Mouse (Mus musculus) lung, postnatal 36 days (tissue): Measurements from ENCODE around the gene Tshz2.
"Not testable (repeated sequence)": the region's sequence is repeated elsewhere in the genome, so short reads cannot be mapped to it uniquely, and the experiment has no call there.

Experiments
- DNase-seq: peaks from one replicate; pipeline ENCODE4 v3.0.0; 2022; ENCODE audit warnings: mixed read lengths

The Tshz2 gene

DNA sequence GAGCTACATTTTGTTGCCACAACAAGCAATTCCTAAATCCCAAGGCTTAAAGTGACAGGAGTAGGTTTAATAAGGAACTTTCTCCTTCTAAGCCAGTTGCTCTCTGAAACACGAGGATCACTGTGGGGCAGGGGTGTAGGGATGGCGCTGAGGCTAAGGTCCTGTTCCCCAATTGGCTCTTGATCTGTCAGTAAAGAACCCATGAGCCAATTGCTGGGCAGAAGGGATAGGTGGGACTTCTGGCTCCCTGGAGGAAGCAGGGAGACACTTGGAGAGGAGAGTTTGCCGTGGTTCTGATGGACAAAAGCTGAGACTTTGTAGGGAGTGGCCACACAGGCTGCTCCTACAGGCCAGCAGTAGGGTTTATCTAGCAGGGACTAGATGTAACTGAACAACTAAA, 128.9 kb downstream of the Tshz2 start:
- no peak for DNase-seq

DNA sequence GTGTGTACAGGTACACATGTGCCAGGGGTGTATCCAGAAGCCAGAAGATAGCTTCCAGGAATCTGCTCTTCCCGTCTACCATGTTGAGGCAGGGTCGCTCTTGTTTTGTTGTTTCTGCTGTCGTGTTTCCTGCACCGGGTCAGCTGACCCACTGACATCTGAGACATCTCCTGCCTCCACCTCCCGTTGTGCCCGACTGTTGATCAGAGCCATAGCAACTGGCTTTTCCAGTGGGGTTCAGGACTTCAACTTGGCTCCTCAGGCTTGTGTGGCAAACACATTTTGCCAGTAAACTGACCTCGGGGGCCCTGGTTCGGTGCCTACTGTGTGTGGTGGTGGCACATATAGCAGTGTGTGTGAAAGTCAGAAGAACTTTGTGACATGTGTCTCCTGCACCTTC, 129.5 kb downstream of the Tshz2 start:
- DNase-seq, result no peak

GRCm38 (mm10) chr2:169763716-169764115, 130.9 kb downstream of the Tshz2 start:
- no peak for DNase-seq

DNA sequence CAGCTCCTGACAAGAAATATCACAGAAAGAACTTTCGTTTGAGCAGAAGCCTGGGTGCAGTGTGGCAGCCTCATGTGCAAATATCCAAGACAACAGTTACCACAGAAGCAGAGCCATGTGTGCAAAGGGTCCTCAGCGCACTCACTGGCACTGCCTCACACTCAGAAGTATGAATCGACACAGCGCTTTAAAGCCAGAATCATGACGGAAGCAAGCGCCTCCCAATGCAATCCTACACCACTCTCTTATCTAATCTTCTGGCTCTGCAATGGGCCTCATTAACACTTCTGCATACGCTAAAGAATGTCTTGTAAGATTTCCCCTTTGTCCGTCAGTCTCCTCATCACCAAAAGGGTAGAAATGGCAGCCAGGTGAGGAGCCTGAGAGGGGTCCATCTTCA, 133.4 kb downstream of the Tshz2 start:
- no peak for DNase-seq

- DNase-seq, result no peak
Observed at GRCm38 (mm10) chr2:169767281-169767680, 134.5 kb downstream of the Tshz2 start.

DNA sequence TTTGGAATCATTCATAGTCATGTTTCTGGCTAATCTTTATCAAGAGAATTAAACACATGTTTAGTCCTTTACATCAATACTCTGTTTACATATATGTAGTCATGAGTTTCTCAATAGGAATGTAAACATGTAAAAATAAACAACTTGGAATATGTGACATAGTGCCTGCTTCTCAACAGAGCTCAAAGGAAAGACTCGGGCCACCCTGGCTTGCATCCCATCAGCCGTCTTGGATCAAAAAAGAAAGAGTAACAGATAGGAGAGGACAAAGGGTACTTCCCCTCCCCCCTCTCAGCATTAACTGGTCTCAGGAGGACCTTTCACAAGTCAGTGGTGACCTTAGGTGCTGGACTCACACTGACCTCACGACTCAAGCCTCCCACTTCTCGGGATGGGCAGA, 142.3 kb downstream of the Tshz2 start:
- DNase-seq, result no peak

GRCm38 (mm10) chr2:169777242-169777641, 144.4 kb downstream of the Tshz2 start:
- DNase-seq, result peak; percentile 37

GRCm38 (mm10) chr2:169777764-169778163, 145.0 kb downstream of the Tshz2 start:
- DNase-seq, result no peak

- DNase-seq, result no peak
Observed at GRCm38 (mm10) chr2:169778740-169779345, 146.0 kb downstream of the Tshz2 start.

GRCm38 (mm10) chr2:169781671-169782070, 148.9 kb downstream of the Tshz2 start:
- not testable (repeated sequence) for DNase-seq

- DNase-seq, result no peak
Observed at GRCm38 (mm10) chr2:169782874-169783680, 150.3 kb downstream of the Tshz2 start.

GRCm38 (mm10) chr2:169783681-169784033, 150.8 kb downstream of the Tshz2 start:
- DNase-seq, result no peak

DNA sequence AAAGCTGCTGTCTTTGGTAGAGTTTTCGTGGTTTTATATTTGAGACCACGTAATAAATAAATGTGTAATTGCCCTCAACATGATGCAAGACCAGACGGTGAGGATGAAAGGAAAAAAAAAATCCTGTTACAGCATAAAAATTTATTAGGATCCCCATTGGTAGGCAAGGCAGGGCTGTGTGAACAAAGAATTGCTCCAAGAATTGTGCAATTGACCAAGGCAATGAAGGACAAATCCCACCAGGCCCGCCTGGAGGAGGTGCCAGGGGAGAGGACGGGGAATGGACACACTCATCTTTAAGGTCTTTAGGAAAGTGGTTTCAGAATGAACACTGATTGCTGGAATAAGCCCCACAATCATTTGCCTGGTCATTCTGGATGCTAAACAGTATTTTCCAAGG, 154.6 kb downstream of the Tshz2 start:
- peak; percentile 23 for DNase-seq

DNA sequence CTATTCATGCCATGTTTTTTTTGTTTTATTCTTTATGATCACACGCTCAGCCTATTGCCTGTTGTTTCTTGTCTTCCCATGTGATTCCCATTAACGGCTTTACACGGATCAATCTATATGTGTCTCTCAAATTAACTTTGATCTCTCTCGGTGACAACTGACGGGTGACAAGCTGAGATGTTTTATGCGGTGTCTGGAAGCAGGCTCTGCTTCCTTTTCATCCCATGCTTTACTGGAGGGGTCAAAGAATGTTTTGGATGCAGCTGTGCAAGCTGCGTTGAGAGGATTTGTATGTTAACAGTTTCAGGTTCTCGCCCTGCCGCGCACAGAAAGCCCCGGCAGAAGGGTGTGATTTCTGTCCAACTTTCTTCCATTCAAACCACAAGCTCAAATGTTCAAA, 155.1 kb downstream of the Tshz2 start:
- DNase-seq, result no peak

GRCm38 (mm10) chr2:169790439-169791131, 157.8 kb downstream of the Tshz2 start:
- DNase-seq, result peak; percentile 91

DNA sequence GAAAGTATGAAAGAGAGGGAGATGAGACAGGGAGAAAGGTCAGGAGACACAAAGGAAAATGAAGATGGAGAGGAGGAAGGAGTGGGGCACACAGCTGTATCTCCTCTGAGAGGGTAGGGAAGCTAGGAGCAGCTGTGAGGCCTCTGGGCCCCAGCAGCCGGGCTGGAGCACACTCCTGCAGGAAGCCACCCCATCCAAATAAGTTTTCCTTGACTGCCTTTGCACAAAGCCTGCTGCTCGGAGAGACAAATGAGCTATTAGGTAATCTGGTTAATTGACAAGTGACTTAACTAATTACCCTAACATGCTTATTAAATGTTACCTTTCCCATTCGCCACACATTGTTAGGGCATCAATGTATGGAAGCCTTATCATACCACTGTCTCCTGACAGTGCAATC, 159.9 kb downstream of the Tshz2 start:
- no peak for DNase-seq

GRCm38 (mm10) chr2:169802241-169802640, 169.4 kb downstream of the Tshz2 start:
- DNase-seq, result no peak

DNA sequence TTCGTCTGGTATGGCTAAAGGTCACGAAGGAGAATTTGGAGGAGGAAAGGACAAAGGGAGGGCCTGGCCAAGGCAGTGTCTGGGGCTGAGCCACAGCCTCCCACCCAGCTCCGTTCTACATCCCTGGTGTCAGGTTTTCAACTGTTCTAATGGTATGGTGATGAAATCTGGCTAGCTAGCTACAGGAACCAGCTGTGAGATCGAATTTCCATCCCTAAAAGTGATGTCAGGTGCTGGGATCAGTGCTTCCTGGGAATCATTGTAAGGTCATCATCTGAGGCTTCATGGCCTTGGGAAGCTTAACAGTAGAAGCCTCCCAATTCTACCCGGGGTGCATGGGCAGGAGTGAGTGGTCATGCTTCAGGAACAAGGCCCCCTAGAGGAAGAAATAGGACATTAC, 171.6 kb downstream of the Tshz2 start:
- no peak for DNase-seq

DNA sequence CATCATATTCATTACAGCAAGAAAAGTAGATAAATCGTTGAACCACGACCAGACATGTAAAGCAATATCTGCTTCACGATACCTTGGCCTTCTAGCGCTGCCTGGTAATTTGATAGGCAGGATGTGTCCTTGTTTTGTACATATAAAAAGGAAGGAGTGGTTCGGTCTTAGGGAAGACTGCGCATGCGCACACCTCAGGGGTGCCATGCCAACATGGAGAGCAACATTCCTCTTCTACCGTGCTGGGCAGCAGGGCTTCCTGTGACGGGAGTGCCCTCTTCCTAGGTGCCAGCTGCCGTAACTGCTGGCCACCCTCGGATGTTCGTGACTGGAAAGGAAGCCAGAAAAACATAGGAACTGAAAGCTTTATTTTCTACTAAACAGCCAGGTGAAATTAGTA, 172.7 kb downstream of the Tshz2 start:
- DNase-seq, result no peak

DNA sequence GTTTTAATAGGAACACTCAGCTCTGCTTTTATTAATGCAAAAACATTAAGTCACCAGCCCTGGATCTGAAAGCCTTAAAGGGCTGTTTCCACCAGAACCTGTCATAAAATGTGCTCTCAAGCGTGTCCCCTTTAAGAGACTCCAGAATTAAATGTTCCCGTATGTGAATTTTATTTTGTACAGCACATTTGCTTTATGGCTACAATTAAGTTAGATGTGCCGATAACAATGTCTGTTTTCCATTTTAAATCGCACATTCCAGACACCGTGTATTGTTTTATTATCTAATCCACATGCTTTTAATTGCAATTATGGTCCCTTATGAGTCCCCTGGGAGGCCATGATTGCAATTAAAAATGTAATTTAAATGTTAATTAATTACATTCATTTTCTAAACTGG, 178.8 kb downstream of the Tshz2 start:
- no peak for DNase-seq

DNA sequence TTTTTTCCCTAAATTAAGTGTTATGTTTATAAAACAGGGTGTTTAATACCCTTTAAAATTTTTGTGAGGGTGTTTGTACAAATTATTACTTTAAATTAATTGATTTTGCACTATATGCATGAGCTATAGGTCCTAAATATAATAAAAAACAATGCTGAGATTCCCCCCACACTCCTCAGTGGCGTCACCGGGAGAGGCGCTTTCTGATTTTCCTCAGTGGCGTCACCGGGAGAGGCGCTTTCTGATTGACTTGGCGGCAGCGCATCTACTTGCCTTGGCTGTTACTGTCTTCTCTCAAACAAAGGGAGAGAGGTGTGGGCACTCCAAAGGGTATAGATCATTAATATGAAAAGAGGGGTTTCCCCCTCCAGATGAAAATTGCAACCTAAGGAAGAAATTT, 179.2 kb downstream of the Tshz2 start:
- no peak for DNase-seq

- no peak for DNase-seq
Observed at GRCm38 (mm10) chr2:169812940-169813339, 180.1 kb downstream of the Tshz2 start.

DNA sequence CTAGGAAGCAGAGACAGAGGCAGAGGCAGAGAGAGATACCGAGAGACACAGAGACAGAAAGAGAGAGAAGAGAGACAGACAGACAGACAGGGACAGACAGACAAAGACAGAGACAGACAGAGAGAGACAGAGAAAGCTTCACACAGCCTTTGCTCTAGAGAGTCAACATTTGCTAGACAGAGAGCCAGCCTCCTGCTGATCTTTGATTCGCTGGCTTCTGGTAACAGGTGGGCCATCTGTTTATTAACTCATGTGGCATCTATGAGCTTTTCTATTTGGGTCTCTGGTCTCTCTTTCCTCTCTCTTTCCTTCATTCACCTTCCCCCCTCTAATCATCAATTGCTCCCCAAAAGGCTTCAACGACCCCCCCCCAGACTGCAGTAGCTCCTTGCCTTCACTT, 181.5 kb downstream of the Tshz2 start:
- DNase-seq, result no peak

DNA sequence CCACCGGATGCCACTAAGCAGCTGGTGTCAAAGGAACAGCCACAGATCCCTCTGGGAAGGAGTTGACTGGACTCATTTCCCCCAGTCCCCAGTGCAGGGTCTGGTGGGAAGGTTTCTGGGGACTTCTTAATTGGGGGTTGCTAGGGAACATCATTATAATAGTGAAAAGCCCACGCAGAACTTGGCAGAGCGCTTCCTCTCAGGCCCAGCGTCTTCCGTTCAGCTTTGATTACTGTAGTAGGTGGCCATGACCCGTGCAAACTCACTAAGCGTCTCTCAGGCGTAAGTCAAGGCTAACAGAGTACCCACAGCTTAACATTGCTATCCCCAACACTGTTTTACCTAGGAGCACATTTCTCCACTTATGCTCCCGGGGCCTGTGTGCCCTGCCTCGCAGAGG, 181.9 kb downstream of the Tshz2 start:
- no peak for DNase-seq
